Mouse (Mus musculus): ENCODE measurements around the gene Stx7. TPM values are rescaled to one million over a fixed set of nuclear protein-coding genes. Genes with fewer than 3 reads are reported as not detected.

Gene Stx7
- total RNA-seq, 2 experiments from 2014 or later = 21.7 to 26.1 TPM

- intact Hi-C loops (cut with DNase I) = no loop called here
- no peak for TF ChIP-seq CTCF (IDR thresholded peaks at IDR 0.05)
- DNase-seq = no peak
Measured at GRCm38 (mm10) chr10:24228318-24229183, 79.4 kb downstream of the Stx7 start.

GRCm38 (mm10) chr10:24232281-24232680 lies 83.2 kb downstream of the Stx7 start:
- Histone ChIP-seq H3K4me3 (no peak overlapping the region), H3K27ac (no peak overlapping the region)
- DNase-seq = no peak
- TF ChIP-seq CTCF (IDR thresholded peaks at IDR 0.05) = no peak
- intact Hi-C loops (cut with DNase I) = no loop called here

More at GRCm38 (mm10) chr10:24228318-24229183, 79.4 kb downstream of the Stx7 start:
- Histone ChIP-seq H3K4me3 (no peak overlapping the region), H3K27ac (no peak overlapping the region)

GRCm38 (mm10) chr10:24235426-24236283 lies 86.6 kb downstream of the Stx7 start:
- no peak for DNase-seq
- intact Hi-C loops (cut with DNase I) = no loop called here
- H3K27ac ChIP-seq = no peak overlapping the region
- H3K4me3 ChIP-seq = peak overlapping the region; percentile 50
- TF ChIP-seq CTCF (IDR thresholded peaks at IDR 0.05) = no peak

Other genes starting within 250 kb of the Stx7 start
- not detected for gene Taar1, start 228.9 kb upstream of the Stx7 start, total RNA-seq (2021)
- not detected for gene Taar2, start 210.7 kb upstream of the Stx7 start, total RNA-seq (2021)
- not detected for gene Taar3, start 199.7 kb upstream of the Stx7 start, total RNA-seq (2021)
- not detected for gene Taar4, start 188.8 kb upstream of the Stx7 start, total RNA-seq (2021)
- gene Taar5, start 178.6 kb upstream of the Stx7 start, total RNA-seq (2021) = not detected
- not detected for gene Taar6, start 163.7 kb upstream of the Stx7 start, total RNA-seq (2021)
- not detected for gene Taar7a, start 155.8 kb upstream of the Stx7 start, total RNA-seq (2021)
- gene Taar7b, start 149.4 kb upstream of the Stx7 start, total RNA-seq (2021) = not detected
- gene Taar7d, start 122.1 kb upstream of the Stx7 start, total RNA-seq (2021) = not detected
- gene Taar7e, start 111.7 kb upstream of the Stx7 start, total RNA-seq (2021) = not detected
- not detected for gene Taar7f, start 99.8 kb upstream of the Stx7 start, total RNA-seq (2021)
- gene Taar8a, start 72.8 kb upstream of the Stx7 start, total RNA-seq (2021) = not detected
- gene Taar8b, start 57.0 kb upstream of the Stx7 start, total RNA-seq (2021) = not detected
- gene Taar8c, start 47.4 kb upstream of the Stx7 start, total RNA-seq (2021) = not detected
- gene Taar9, start 39.8 kb upstream of the Stx7 start, total RNA-seq (2021) = not detected
- gene Moxd1, start 74.2 kb downstream of the Stx7 start, total RNA-seq (2021) = under 1 TPM; 0.28 to 0.94 TPM